Mouse (Mus musculus) thymus, adult 18-20 months (tissue): Measurements from ENCODE around the gene Trpt1.
"Not testable (repeated sequence)": the region's sequence is repeated elsewhere in the genome, so short reads cannot be mapped to it uniquely, and the experiment has no call there.

ENCODE experiments used
- DNase-seq, 2 experiments: peaks; one replicate each; pipeline ENCODE4 v3.0.0; 2022; ENCODE audit warnings: mixed read lengths in 2 of 2

Gene Trpt1

GRCm38 (mm10) chr19:6975537-6976521, 20.1 kb upstream of the Trpt1 start, which contains the start of gene Plcb3:
Gene Plcb3 (minus strand): TSS chr19:6976470.
- peak; percentile 85 to 93 for DNase-seq

GRCm38 (mm10) chr19:6977759-6978638, 17.9 kb upstream of the Trpt1 start:
- no peak for DNase-seq

GRCm38 (mm10) chr19:6978639-6978974, 17.3 kb upstream of the Trpt1 start:
- DNase-seq = no peak

GRCm38 (mm10) chr19:6979001-6979479, 16.9 kb upstream of the Trpt1 start:
- peak; percentile 49 to 70 for DNase-seq

- DNase-seq = peak; percentile 99
These were observed 16.2 kb upstream of the Trpt1 start for GRCm38 (mm10) chr19:6979486-6980380.

- peak; percentile 97 to 99 for DNase-seq
These were observed 15.4 kb upstream of the Trpt1 start, which contains the start of gene Fkbp2 for GRCm38 (mm10) chr19:6980381-6981093. Gene Fkbp2 (minus strand): TSS chr19:6980501.

GRCm38 (mm10) chr19:6981465-6981864, 14.5 kb upstream of the Trpt1 start:
- no peak for DNase-seq

- no peak for DNase-seq
These were observed 12.3 kb upstream of the Trpt1 start for GRCm38 (mm10) chr19:6983621-6984020.

GRCm38 (mm10) chr19:6985300-6985699, 10.6 kb upstream of the Trpt1 start:
- no peak for DNase-seq

- DNase-seq = no peak
These were observed 9.8 kb upstream of the Trpt1 start for GRCm38 (mm10) chr19:6985951-6986708.

GRCm38 (mm10) chr19:6987061-6987903, 8.6 kb upstream of the Trpt1 start, which contains the start of gene Vegfb:
Gene Vegfb (minus strand): TSS chr19:6987651.
- DNase-seq = peak; percentile 67 to 68

- DNase-seq = no peak
These were observed 8.0 kb upstream of the Trpt1 start for GRCm38 (mm10) chr19:6987904-6988285.

GRCm38 (mm10) chr19:6989251-6989650, 6.7 kb upstream of the Trpt1 start:
- no peak for DNase-seq

- no peak for DNase-seq
These were observed 5.2 kb upstream of the Trpt1 start for GRCm38 (mm10) chr19:6990712-6991111.

- not testable (repeated sequence) for DNase-seq
These were observed 4.8 kb upstream of the Trpt1 start for GRCm38 (mm10) chr19:6991166-6991565.

GRCm38 (mm10) chr19:6992011-6992858, 3.7 kb upstream of the Trpt1 start, which contains the start of gene Dnajc4:
Gene Dnajc4 (minus strand): TSS chr19:6992572.
- DNase-seq = peak; percentile 97 to 99

- DNase-seq = no peak
These were observed 2.7 kb upstream of the Trpt1 start for GRCm38 (mm10) chr19:6993011-6993770.

GRCm38 (mm10) chr19:6994002-6994401, 1.9 kb upstream of the Trpt1 start:
- DNase-seq = no peak
